Mouse (Mus musculus) urinary bladder, postnatal 25 days (tissue): ENCODE results near the gene Tbx21.

Experiments
- DNase-seq: peaks from one replicate; pipeline ENCODE4 v3.0.0; 2022; ENCODE audit warnings: low spot score

The Tbx21 gene

DNA sequence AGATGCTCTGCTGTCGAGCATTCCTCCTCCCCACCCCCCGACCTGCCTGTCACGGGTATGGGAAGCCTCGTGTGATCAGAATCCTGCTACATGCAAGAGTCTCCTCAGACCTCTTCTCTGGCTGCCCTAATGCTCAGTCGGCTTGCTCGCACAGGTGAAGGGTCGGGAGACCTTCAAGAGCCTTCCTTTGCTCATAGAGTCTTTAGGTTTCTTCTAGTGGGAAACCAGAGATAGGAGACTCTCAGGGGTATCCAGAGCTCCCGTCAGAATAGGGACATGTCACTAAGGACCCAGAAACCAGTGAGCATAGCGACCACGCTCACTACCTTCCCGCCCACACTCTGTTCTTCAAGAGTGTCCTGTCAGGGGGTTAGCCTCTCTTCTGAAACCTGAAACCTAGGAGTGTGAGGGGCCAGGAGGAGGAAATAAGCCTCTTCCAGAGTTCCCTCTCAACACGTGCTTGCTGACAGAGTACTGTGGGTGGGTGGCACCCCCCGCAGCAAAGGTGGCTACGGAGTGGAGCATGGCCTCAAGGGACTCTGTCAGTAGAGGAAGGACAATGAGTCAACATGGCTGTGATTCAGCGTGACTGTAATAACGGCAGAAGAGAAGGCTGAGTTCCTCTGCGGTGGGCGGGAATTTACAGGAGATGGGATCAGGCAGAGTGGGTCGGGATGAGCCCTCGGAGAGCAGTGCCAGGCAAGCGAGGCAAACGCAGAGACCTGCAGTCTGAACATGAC lies 31.6 kb downstream of the Tbx21 start:
- DNase-seq, result no peak

DNA sequence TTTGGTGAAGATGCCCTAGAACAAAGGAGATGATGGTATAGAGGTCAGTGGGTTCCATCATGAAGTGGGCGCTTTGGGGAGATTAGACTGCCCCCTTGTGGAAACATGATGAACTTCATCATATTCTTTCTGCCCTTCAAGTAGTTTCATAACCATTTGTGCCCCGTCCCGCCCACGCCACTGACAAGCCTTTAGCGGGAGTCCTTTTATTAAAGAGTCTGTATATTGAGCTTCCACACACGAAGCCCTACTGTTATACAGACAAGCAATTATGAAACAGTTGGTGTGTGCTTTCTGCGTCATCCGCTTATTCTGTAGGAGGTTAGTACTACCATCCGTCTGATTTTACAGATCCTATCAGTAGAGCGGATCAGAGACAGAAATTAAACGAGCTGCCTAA lies 32.2 kb downstream of the Tbx21 start:
- peak; percentile 26 for DNase-seq

DNA sequence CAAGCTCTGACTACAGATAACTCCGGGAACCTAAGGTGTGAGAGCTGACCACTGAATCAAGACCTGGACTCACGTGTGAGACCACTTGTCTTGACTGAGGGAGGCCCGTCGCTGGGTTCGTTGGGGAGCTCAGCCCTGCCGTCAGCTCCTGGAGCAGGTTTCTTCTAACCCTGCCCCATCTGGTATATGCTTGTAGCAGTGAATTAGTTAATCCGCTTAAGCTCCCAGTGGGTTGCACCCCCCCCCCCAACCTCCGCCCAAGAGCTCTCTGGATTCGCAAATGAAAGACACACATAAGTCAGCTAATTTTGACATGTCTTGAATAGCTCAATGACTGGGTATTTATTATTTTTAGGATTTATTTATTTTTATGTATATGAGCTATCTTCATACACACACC lies 34.8 kb downstream of the Tbx21 start:
- no peak for DNase-seq

DNA sequence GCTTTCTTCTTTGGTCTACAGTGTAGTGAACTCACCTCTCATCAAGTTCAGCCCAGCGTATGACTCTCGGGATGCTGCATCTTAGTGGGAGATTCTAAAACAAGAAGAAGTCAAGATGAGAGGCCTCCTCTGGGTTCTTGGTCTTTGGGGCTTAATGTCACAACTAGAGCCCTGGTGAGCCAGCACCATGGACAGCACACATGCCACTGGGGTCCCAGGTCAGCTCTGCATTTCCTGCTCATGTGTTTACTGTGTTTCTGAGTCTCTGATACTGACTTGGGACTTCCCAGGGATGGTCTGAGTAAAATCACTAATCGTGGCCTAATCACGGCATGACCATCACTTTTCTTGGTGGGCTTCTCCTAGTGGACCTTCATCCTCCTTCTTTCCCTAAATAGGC lies 36.4 kb downstream of the Tbx21 start:
- no peak for DNase-seq

DNA sequence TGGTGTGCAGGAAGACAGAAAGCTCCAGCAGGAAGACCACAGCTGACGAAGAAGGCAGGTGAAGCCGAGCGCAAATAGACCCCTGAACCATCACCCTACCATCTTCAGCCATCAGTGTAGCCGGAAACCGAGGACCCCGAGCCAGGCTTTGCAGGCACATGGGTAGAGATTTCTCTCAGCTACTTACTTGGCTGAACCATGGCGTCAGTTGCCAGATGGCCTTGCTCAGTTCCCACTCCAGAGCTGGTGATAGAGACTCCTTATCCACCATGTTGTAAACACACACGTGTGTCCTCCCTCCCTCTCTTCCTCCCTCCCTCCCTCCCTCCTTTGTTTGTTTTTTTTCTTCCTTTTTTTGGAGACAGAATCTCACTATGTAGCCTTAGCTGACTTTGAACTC lies 40.9 kb downstream of the Tbx21 start:
- no peak for DNase-seq

DNA sequence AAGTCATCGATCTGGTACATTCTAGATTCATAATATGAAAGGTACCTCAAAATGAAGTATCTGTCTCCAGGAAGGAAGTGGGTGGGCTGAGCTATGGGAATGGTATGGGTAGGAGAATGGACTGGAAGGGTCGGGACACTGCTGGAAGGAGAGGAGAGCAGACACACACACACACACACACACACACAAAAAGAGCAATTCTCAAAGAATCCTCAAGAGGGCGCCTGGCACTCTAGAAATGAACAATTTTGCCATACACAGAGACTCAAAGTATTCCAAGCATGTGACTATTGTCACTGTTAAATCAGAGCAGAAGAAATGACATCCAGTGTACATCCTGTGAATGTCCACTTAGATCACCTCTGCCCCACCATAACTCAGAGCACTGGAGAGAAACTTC lies 42.6 kb downstream of the Tbx21 start:
- DNase-seq, result no peak

DNA sequence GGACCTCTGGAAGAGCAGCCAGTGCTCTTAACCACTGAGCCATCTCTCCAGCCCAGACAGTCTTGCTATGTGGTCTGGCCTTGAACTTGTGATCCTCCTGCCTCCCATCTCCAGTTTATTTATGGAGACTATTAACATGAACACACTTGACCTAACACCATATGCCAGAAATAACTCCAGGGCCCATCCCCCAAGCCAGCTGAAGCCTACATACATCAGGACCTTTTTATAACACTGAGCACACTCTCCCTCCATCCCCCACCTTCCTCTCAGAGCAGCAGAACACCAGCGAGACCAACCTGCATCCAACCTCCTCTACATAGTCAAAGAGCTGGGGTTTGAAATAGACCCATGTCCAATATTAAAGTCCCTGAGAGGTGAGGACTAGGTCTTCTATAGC lies 44.0 kb downstream of the Tbx21 start:
- DNase-seq, result no peak

DNA sequence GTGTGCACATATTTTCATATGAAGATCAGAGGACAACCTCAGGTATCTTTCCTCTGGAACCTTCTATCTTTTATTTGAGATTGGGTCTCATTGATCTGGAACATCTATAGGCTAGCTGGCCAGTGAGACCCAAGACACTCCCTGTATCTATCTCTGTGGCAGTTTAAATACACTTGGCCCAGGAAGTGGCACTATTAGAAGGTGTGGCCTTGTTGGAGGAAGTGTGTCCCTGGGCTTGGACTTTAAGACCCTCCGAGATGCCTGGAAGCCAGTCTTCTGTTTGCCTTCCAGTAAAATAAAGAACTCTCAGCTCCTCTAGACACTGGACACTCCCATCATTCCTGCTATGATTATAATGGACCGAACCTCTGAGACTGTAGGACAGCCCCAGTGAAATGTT lies 45.4 kb downstream of the Tbx21 start:
- DNase-seq, result no peak

DNA sequence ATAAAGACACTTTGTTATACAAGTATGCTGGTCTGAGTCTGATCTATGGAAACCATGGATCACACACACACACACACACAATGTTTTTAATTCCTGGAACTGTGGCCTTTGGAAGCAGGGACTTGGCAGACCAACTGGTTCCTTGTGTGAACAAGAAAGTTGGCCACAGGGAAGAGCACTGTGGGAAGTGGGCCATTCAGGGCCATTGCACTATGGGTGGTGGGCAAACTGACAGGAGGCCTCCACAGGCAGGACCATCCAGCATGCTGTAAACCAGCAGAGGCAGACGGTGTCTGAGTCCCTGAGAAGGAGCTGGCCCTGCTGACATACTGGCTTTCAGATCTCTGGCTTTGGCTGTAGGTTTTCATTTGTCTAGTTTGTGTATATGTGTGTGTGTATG lies 45.8 kb downstream of the Tbx21 start:
- no peak for DNase-seq

DNA sequence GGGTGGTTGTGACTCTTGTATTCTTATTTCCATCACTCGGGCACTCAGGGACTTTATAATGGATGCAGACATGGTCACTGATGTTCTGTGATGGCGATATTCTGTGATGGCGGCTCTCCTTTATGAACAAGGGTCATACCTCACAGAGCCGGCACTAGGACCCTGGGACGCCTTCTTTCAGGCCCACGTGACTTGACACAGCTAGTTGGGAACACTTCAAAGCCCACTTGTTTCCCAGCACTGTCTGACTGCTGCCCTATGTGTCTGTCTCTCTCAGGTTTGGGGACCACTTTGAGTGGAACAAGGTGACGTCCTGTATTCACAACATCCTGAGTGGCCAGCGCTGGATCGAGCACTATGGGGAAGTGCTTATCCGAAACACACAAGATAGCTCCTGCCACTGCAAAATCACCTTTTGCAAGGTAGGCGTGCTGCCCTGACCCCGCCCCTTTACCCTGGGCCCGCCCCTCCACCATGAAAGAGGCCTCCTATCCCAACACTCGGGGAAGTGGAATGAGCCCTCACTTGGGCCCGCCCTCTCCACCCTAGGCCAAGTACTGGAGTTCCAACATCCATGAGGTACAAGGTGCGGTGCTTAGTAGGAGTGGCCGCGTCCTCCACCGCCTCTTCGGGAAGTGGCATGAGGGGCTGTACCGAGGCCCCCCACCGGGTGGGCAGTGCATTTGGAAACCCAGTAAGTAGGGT lies 48.3 kb downstream of the Tbx21 start:
- no peak for DNase-seq

DNA sequence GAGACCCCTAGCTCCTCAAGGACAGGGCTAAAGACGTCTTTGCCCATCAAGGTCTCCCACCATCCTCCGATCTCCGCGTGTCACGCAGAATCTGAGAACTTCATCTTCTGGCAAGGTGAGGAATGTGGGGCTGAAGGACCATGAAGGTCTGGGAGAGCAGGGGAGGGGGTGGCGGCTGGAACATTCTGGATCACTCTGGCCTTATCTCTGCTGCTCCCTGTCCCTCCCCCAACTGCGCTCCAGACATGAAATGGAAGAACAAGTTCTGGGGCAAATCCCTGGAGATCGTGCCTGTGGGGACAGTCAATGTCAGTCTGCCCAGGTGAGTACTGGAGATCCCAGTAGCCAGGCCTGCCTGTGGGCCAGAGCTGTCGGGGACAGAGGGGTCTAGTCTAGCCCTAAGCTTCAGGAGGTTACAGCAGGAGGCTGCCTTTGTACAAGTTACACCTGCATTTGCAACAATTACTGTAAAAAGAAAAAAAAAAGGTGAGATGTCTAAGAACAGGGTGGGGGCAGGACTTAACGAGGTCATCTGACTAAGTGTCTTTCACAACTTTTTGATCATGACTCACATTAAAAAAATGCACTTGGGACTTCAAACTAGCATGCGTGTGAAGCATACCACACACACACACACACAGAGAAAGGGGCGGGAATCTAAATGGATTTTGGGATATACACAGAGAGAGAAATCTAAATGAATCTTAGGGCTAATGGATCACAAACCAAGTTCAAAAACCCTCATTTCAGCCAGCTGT lies 49.4 kb downstream of the Tbx21 start:
- no peak for DNase-seq

DNA sequence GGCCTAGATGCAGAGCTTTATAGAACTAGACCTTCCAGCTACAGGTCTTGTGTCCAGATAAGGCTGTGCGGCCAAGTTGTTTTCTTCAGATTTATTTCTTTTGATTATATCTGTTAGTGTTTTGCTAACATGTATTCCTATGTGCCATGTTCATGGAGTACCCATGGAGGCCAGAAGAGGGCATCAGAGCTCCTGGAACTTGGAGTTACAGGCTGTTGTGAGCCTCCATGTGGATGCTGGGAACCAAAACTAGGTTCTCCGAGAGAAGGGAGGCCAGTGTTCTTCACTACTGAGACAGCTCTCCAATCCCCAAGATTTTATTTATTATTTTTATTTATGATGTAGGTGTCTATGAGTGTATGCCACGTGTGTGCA lies 51.2 kb downstream of the Tbx21 start:
- DNase-seq, result no peak

DNA sequence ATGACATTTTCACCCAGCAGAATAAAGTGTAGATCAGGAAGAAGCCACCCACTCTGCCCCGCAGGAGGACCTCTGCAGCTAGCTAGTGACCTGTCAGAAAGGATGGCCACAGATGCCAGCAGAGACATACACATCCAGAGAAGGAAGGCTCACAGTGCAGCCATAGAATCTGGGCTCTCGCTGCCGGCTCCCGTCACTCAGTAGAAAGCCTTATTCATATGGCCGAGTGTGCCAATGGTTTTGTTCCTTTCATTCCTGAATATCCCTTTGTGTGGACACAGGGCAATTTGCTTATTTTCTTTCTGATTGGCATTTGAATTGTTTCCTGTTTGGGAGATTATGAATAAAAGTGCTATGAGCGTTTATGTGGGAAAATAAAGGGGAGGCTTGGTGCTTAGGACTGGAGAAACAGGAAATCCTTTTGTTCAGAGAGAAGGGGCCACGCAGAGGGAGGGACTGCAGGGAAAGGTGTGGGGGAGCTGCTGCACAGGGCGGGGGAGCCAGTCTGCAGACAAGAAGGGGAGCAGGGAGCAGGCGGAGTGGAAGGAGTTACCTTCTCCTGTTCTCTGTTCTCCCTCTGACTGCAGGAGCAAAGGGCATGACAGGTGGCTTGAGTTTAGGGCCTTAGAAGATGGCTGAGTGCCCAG lies 51.7 kb downstream of the Tbx21 start:
- DNase-seq, result no peak

DNA sequence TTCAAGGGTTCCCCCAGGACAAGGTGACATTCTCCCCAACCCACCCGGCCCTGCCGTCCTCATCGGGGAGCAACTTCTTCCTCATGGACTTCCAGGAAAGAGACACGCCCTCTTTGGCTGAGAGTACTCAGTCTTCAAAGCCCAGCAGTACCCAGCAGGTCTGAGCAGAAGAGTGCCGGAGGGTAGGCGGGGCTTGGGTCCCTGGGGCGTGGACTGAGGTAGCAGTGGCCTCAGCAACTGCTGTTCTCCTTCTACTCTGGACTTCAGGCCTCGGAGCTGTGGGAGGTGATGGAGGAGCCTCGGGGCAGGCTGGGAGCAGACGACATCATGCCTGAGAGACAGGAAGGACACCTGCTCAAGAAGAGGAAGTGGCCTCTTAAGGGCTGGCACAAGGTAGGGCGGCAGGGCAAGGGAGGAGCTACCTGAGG lies 62.9 kb downstream of the Tbx21 start:
- peak; percentile 17 for DNase-seq

DNA sequence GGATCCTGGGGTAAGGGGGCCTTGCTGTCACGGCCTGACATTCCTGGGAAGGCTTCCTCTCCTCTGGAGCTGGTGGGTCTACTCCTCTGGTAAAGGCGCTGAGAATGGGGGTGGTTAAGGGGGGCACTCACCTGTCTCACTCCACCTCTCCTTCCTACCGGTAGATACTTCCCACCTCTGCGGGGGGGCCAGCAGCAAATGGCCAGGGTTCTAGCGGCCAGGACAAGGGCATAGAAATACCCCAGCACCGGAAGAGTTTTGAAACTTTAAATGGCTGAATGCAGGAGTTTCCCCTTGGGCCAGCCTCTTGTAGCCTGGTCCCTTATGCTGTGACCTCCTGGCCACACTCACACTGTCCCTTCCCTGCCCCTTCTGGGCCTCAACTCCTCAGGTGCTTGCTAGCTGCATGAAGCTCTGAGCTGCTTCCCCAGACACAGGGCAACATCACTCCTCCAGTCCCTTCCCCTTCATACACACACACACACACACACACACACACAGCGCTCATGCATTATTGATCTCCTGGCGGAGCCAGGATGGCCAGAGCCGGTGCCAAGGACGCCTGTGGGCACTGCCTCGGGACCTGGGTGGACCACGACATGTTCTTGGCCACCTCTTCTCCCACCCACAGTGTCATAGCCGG lies 64.1 kb downstream of the Tbx21 start:
- no peak for DNase-seq

DNA sequence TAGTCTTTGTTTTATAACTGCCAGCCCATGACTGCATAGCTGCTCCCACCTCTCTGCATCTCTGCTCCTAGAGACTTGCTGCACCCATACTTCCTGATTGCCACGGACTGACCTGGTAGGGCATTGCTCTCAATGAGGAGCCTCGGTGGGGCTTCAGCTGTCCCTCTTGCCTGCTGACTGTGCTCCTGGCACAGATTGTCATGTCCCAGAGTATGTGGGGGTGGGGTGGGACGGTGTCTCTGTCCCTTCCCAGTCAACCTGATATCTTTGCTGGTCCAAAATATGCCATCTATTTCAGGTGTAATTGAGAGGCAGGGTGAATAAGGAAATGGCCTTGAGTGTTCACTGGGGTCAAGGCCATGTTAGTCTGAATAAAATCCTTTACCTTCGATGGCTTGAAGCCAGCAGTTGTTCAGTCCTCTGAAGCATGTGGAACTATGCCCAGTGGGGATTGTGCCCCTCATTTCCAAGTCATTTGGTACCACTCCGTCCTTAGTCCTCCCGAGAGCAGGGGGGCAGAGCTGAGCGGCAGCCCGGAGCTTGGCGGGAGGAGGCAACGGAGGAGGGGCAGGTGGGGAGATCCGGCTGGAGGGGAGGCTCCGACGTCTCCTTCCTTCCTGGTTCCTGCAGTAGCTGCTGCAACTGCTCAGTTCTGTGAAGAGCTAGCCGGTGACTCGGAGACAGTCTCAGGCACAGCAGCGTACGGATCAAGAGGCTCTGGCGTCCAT lies 64.8 kb downstream of the Tbx21 start, which contains the start of gene Osbpl7:
Osbpl7 (plus strand) TSS at position 413 of the 728 bp plus-strand sequence.
- peak; percentile 51 for DNase-seq

DNA sequence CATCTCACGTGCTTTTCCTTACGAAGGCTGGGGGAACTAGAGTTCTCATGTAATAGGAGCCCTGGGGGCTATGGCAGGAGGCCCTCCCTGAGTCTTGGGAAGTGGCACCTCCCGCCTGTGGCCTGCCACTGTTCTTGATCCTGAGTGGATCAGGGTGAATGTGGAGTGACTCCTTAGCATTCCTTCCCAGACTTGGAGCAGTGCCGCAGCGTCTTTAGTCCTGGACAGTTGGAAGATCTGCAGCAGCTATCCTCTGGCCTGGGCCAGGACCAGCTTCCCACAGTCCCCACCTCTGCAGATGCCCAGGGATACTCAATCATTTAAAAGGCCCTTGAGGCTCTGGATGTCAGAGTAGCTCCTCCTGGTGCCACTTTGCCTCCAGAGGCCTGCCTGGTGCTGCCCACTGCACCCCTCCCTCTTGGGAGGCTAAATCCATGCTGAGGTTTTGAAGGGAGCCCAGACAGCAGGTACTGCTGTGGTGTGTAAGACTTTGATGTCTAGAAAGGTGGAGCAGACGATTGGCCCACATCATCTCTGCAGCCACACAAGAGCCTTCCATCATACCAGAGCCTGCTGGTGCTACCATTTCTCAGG lies 65.5 kb downstream of the Tbx21 start:
- no peak for DNase-seq

DNA sequence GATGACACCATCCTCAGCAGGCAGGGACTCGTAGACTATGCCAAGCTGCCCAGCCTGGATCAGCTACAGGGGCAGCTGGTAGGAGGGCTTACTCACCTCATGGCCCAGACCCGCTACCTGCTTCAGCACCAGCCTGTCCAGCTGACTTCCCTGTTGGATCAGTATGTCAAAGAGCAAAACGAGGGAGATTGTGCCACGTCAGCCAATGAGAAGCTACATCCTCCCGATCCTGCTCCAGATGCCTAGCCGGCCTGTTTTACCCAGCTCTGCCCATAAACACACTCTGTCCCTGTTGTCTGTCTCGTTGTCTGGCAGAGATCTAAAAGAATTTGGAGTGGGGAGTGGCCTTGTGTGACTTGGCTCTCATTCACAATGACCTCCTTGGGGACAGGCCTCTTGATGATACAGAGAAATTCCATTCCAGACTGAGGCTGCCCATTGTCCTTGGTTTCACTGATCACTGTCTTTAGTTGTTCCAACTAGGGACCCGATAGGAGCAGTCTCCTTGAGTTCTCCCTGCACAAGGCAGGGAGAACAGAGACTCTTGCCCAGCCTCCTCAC lies 67.0 kb downstream of the Tbx21 start:
- DNase-seq, result no peak
